Mouse (Mus musculus) thymus, adult 2 months (tissue): ENCODE data around the gene Cryba1.
A peak's percentile ranks its signal among the peaks of the same experiment; 100 is the strongest.

ENCODE experiments used
- CTCF ChIP-seq: fragments of 200-500 bp; IDR thresholded peaks from 2 replicates; pipeline ENCODE4 v1.5.1; 2012; ENCODE audit warnings: mild to moderate bottlenecking, control low read depth, low read length, moderate library complexity, borderline replicate concordance; ENCODE audit not compliant: control insufficient read depth, poor library complexity, insufficient read depth; ENCODE audit errors: extremely low read depth
- POLR2A ChIP-seq: fragments of 200-500 bp; IDR thresholded peaks from 2 replicates; pipeline ENCODE4 v1.6.1; 2012; ENCODE audit warnings: mild to moderate bottlenecking, low read length, control low read depth, moderate library complexity; ENCODE audit not compliant: control insufficient read depth, poor library complexity, insufficient read depth; ENCODE audit errors: extremely low read depth

DNA sequence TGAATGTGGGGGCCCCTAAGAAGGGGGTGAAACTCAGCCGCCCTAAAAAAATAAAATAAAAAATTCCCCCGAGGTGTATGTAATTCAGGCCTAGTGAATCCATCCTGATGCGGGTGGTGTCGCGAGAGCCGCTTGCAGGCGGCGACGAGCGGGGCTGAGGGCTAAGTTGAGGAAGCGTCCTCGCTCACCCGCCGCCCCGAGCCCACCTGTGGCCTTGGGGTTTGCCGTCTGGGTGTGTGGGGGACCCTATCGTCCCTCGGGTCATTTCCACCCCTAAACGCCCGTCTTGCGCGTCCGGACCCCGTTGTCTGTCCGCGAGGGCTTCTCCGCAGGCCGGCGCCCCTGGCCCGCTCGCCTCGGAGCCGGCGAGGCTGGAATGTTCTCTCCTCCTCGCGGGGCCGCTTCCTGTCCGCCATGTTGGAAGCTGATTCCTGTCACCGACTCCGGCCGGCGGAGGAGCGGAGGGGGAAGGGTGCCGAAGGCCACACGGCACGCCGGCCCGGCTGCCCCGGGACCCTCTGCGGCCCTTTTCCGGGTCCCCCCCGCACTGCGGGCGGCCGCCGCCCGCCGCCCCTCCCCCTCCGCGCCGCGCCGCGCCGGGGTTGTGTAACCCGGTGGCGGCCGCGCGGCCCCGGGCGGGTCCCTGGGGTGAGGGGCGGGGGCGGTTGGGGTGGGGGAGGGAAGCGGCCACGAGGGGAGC lies 38.1 kb downstream of the Cryba1 start:
- TF ChIP-seq CTCF (no peak), POLR2A (0 out of 2 replicates have a peak, but pooled peaks have one; percentile 31)
